In the genomic region with DNA sequence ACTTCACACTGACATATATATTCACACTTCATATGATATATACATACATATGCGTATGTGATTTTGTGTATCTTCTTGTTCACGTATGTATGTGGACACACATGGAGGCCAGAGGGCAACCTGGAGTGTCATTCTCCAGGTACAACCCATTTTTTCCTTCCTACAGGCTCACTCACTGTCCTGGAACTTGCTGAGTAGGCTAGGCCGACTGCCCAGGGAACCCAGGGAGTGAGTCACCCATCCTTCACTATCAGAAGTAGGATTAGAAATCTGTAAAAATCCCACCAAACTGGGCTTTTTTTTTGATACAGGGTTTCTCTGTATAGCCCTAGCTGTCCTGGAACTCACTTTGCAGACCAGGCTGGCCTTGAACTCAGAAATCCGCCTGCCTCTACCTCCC, we compare ENCODE assay signal across 14 mouse cellular contexts. TPM values are rescaled to one million over a fixed set of nuclear protein-coding genes. Genes with fewer than 3 reads are reported as not detected.
DNase-seq lines count a peak whose midpoint lies in the region.
"Had no signal": no experiment of that assay in that cellular context is flagged by ENCODE, and none has a peak within 500 bp of the region (broad histone marks: within the 10 kb centered on the region; RNA-seq: fewer than 3 reads in every experiment).

No protein-coding gene starts in this region.

- DNase-seq in adrenal gland, postnatal 10 days, result peak; percentile 19
- DNase-seq in adrenal gland, adult 18-20 months (ENCODE audit: low spot score in 2 of 2), result no peak
- peak; percentile 76 for DNase-seq in 3T3-L1 (ENCODE audit: low read depth, low spot score)
- peak; percentile 67 for DNase-seq in NIH3T3 (ENCODE audit: low read depth)
- no peak for DNase-seq in ovary, adult 18-20 months (ENCODE audit: low spot score)
- DNase-seq: adrenal gland, postnatal 14 days; B cell, adult 2 months; cerebellum, adult 11 months; cerebellum, adult 18-20 months; cerebellum, adult 8-10 months; cerebellum, adult 9-11 months; cerebellum, postnatal 14 days; cerebellum, postnatal 36 days; embryo, embryonic 11 days had no signal

RNA-seq across cellular contexts. Expression of gene Acyp1, which starts 3.2 kb away (rescaled TPM):
- total RNA-seq in adrenal gland, postnatal 10 days (2021), result 10 to 100 TPM; 28.2 to 31.0 TPM
- total RNA-seq in adrenal gland, adult 18-20 months (2021), result 10 to 100 TPM; 30.1 to 37.4 TPM

RNA-seq across cellular contexts. Expression of gene Zc2hc1c, which starts 3.4 kb away (rescaled TPM):
- 1 to 10 TPM in 1 of 2 experiments, under 1 TPM in 1; 0.78 to 1.2 TPM for total RNA-seq in adrenal gland, postnatal 10 days (2021)
- 1 to 10 TPM; 1.8 to 2.1 TPM for total RNA-seq in adrenal gland, adult 18-20 months (2021)

RNA-seq across cellular contexts. Expression of gene Mlh3, which starts 14.6 kb away (rescaled TPM):
- total RNA-seq in adrenal gland, postnatal 10 days (2021), result 10 to 100 TPM in 1 of 2 experiments, 1 to 10 TPM in 1; 8.6 to 11.5 TPM
- total RNA-seq in adrenal gland, adult 18-20 months (2021), result 1 to 10 TPM; 8.0 to 9.2 TPM

RNA-seq across cellular contexts. Expression of gene Nek9, which starts 54.2 kb away (rescaled TPM):
- total RNA-seq in adrenal gland, postnatal 10 days (2021), result 10 to 100 TPM; 57.5 to 65.8 TPM
- total RNA-seq in adrenal gland, adult 18-20 months (2021), result 10 to 100 TPM; 90.7 to 95.5 TPM

Comparison
In these comparisons a context has a peak if more than half of its experiments do, and no peak if none do; other contexts are left out.
1. DNase-seq: peak in adrenal gland, postnatal 10 days (single experiment), 3T3-L1 (single experiment) and NIH3T3 (single experiment); none in adrenal gland, adult 18-20 months (0 of 2) and ovary, adult 18-20 months (single experiment).